Mouse (Mus musculus) C2C12 (cell line): ENCODE results near the gene Creb3l1. TPM values are rescaled to one million over a fixed set of nuclear protein-coding genes. Genes with fewer than 3 reads are reported as not detected.

Experiments
- H3K27me3 ChIP-seq: one replicate; pipeline ENCODE4 v1.6.1; 2011; ENCODE audit not compliant: control insufficient read depth, insufficient read depth, insufficient read length
- H3K36me3 ChIP-seq: one replicate; pipeline ENCODE4 v1.6.1; 2011; ENCODE audit not compliant: control insufficient read depth, insufficient read depth
- H3K4me3 ChIP-seq: one replicate; pipeline ENCODE4 v1.5.1; 2011; ENCODE audit warnings: mild to moderate bottlenecking, control low read depth; ENCODE audit not compliant: poor library complexity, insufficient read depth, severe bottlenecking
- H3K79me2 ChIP-seq: one replicate; pipeline ENCODE4 v1.6.1; 2011; ENCODE audit not compliant: control insufficient read depth, insufficient read depth
- H3K79me3 ChIP-seq: one replicate; pipeline ENCODE4 v1.6.1; 2011; ENCODE audit warnings: low read depth, control low read depth
- H3ac ChIP-seq: one replicate; pipeline ENCODE3; 2011; ENCODE audit warnings: low read depth; ENCODE audit not compliant: control insufficient read depth, insufficient read length
- CEBPB ChIP-seq: IDR thresholded peaks from one replicate; pipeline ENCODE4 v1.6.1; 2011; ENCODE audit warnings: low read depth, mild to moderate bottlenecking, control low read depth, moderate library complexity
- CTCF ChIP-seq: IDR thresholded peaks from one replicate; pipeline ENCODE4 v1.5.1; 2011; ENCODE audit not compliant: control insufficient read depth, insufficient read depth, insufficient read length
- FOSL1 ChIP-seq: IDR thresholded peaks from one replicate; pipeline ENCODE4 v1.8.0; 2011; ENCODE audit warnings: mild to moderate bottlenecking, low read length; ENCODE audit not compliant: poor library complexity, insufficient read depth, severe bottlenecking
- MAX ChIP-seq: IDR thresholded peaks from one replicate; pipeline ENCODE4 v1.6.1; 2011; ENCODE audit warnings: mild to moderate bottlenecking, control low read depth
- MYOD1 ChIP-seq: IDR thresholded peaks from one replicate; pipeline ENCODE4 v1.6.1; 2011; ENCODE audit warnings: low read depth; ENCODE audit not compliant: control insufficient read depth, insufficient read length
- MYOG ChIP-seq: IDR thresholded peaks from one replicate; pipeline ENCODE4 v1.6.1; 2011; ENCODE audit not compliant: control insufficient read depth, insufficient read length; ENCODE audit errors: extremely low read depth
- USF1 ChIP-seq: IDR thresholded peaks from one replicate; pipeline ENCODE4 v1.6.1; 2011; ENCODE audit warnings: low read depth, mild to moderate bottlenecking, control low read depth, moderate library complexity
- polyA plus RNA-seq: library from polyadenylated mRNA; unstranded; fragments of >200 nt; fragmentation: generic; extraction: Trizol; gene quantifications from one replicate; pipeline ENCODE4 v1.2.1, GENCODE M21; 2012; ENCODE audit warnings: missing spikeins

Gene Creb3l1
- polyA plus RNA-seq, 1 experiment = 87.1 TPM

DNA sequence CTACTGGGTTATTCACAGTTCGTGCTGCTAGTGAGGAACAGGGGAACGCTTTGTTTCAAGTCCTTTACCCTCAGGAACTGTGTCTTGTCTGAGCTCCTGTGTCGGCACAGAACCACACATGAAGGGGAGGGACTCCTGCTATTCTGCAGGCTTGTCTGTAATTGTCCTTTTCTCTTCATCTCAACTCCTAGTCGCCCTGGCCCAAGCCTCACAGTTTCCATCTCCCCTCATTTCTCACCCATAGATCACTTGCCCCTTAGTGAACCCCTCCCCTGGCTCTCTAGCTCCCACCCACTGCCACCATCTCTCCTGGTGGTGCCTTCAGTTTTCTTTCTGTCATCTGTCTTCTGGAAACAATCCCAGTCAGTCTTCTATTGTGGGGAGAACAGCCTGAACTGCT is 44.1 kb downstream of the Creb3l1 start:
- H3K36me3 ChIP-seq = peaks cover 28% of the 10 kb centered on the region
- TF ChIP-seq USF1 = no peak
- TF ChIP-seq MAX = no peak
- TF ChIP-seq CEBPB = no peak
- no peak for TF ChIP-seq MYOD1
- TF ChIP-seq MYOG = no peak
- TF ChIP-seq CTCF = no peak
- no peak for TF ChIP-seq FOSL1
- peaks cover 21% of the 10 kb centered on the region for H3K27me3 ChIP-seq
- H3ac ChIP-seq = no peak overlapping the region
- no peaks in the 10 kb centered on the region for H3K79me3 ChIP-seq
- no peak overlapping the region for H3K4me3 ChIP-seq
- H3K79me2 ChIP-seq = no peaks in the 10 kb centered on the region

DNA sequence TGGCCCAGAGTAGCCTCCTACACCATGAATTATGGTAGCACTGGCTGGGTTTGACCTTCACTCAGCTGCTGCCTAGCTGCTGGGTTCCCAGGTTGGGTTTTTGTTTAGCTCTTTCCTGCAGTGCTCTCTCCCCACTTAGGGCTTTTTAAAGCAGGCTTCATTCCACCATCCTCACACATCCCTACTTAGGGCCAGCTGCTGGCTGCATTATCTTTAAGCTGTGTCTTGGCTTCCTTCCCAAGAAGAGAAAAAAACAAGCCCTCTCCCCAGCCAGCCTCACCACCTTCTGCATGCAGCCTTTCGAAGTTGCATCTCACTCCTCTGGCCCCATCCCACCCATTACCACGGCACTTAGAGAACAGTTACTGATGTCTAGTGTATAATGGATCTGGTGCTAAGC is 45.8 kb downstream of the Creb3l1 start:
- Histone ChIP-seq H3K4me3 (no peak overlapping the region), H3ac (no peak overlapping the region), H3K36me3 (peaks cover 17% of the 10 kb centered on the region), H3K79me2 (no peaks in the 10 kb centered on the region), H3K27me3 (peaks cover 29% of the 10 kb centered on the region), H3K79me3 (no peaks in the 10 kb centered on the region)
- TF ChIP-seq MYOD1 = no peak
- TF ChIP-seq MAX = no peak
- no peak for TF ChIP-seq CEBPB
- no peak for TF ChIP-seq FOSL1
- TF ChIP-seq USF1 = no peak

DNA sequence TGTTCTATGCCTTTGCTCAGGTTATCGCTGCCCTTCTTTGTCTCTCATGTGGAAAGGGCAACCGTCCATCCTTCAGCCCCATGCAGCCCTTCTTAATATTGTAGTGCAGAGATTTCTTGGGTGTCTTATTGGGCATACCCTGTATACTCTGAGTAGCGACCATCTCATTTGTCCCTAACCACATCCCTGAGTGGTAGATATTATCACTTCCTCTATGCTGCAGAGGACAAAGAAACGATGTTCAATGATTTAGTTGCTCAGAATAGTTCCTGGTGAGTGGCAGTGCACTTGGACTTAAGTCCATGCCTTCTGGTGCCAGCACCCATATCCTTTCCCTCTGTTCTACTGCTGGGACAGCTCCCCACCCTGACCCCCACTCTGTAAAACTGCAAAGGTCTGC is 46.3 kb downstream of the Creb3l1 start:
- Histone ChIP-seq H3K79me2 (no peaks in the 10 kb centered on the region), H3K36me3 (peaks cover 11% of the 10 kb centered on the region), H3K4me3 (no peak overlapping the region), H3K27me3 (peaks cover 29% of the 10 kb centered on the region), H3K79me3 (no peaks in the 10 kb centered on the region), H3ac (no peak overlapping the region)
- no peak for TF ChIP-seq CTCF
- no peak for TF ChIP-seq MAX
- TF ChIP-seq CEBPB = no peak
- no peak for TF ChIP-seq MYOG
- no peak for TF ChIP-seq FOSL1
- TF ChIP-seq USF1 = no peak
- no peak for TF ChIP-seq MYOD1

DNA sequence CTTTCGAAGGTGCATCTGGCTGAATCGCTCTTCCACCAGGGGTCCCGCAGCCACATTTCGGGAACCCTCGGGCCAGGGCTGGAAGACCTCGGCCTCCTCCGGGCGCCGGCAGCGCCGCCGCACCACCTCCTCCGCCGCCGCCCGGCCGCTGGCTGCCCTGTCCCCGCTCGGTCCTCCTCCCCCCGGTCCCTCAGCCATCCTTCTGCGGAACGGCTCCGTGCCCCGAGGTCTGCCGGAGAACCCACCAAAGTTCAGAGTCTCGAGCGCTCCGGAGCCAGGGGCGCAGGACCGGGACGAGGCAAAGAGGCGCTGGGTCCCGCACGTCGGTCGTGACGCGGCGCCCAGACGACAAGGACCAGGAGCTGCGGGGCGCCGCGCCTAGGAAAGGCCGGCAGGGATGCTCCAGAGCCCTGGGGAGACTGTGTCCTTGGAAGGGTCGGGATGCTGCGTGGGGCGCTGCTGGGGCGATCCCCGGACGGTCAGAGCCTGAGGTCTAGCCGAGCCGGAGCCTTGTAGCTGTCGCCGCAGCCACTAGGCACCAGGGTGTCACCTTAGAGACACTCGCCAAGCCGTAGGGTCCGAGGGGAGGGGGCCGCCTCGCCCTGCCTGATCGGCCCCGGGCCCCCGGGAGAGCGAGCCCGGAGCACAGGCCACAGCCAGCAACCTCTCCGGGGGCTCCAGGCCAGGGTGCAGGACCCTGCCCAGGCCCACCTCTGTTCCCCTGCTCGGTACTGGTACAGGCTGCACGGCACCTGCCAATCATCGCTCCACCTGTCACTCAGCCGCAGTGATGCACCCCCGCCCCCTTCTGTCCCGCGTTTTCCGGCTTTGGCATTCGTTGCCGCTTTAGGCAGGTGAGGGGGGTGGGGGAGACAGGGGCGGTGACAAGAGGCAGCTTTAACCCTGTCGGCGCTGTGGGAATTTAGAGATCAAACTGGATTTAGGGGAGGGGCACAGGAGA is 48.4 kb downstream of the Creb3l1 start, which contains the start of gene Dgkz:
Gene Dgkz (minus strand): TSS at position 284 of the 961 bp plus-strand sequence.
- no peak for TF ChIP-seq CEBPB
- TF ChIP-seq MYOG = no peak
- TF ChIP-seq MAX = no peak
- no peak for TF ChIP-seq MYOD1
- no peak for TF ChIP-seq CTCF
- no peak for TF ChIP-seq FOSL1
- no peak for TF ChIP-seq USF1
- no peaks in the 10 kb centered on the region for H3K79me3 ChIP-seq
- no peak within 1 kb of the TSS for H3ac ChIP-seq
- no peaks in the 10 kb centered on the region for H3K79me2 ChIP-seq
- H3K36me3 ChIP-seq = no peaks in the 10 kb centered on the region
- no peak within 1 kb of the TSS for H3K4me3 ChIP-seq
- H3K27me3 ChIP-seq = peaks cover 29% of the 10 kb centered on the region

DNA sequence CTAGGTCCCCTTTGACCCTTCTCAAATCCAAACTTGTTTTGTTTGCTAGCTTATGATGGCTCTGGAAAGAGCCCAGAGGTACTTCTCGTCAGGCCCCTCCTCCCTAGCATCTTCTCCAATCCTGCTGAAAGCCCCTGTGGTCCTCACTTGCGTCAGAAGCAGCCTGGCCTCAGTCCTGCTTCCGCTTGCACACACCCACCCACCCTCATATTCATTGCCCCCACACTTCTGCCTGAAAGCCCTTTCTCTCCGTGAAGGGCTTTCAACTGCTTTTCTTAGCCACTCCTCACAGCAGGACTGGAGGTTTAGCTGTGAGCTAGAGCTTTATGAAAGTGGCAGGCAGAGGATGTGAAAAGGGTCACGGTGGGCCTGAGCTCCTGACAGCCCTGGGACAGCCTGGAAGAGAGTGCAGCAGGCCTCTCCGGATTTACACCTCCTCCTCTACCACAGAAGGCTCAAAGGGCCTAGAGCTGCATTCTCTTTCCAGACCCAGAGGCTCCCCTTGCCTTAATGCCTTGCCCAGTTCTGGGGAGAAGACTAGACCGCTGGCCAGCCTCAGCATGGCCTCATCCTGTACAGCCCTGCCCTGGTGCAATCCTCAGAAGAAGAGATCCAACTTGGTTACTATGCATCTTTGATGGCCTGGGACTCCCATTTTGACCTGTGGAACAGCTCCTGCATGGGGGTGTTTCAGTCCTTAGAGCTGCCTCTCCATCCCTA is 50.7 kb downstream of the Creb3l1 start:
- H3K27me3 ChIP-seq = peaks cover 29% of the 10 kb centered on the region
- no peak overlapping the region for H3K4me3 ChIP-seq
- TF ChIP-seq FOSL1 = no peak
- no peak for TF ChIP-seq MYOG
- no peak for TF ChIP-seq CEBPB
- TF ChIP-seq MYOD1 = no peak
- TF ChIP-seq USF1 = no peak
- TF ChIP-seq MAX = no peak
- no peak for TF ChIP-seq CTCF
- no peaks in the 10 kb centered on the region for H3K36me3 ChIP-seq
- no peak overlapping the region for H3ac ChIP-seq
- no peaks in the 10 kb centered on the region for H3K79me2 ChIP-seq
- H3K79me3 ChIP-seq = no peaks in the 10 kb centered on the region
